Mouse (Mus musculus) cerebellum, adult 2 months (tissue): ENCODE data around the gene Epx. TPM values are rescaled to one million over a fixed set of nuclear protein-coding genes. Genes with fewer than 3 reads are reported as not detected.

Source experiments
- DNase-seq, 2 experiments: peaks; one replicate each; pipeline ENCODE4 v3.0.0; 2021
- H3K27ac ChIP-seq: fragments of 200-500 bp; 2 replicates; pipeline ENCODE4 v1.5.1; 2012; ENCODE audit warnings: low read length, control low read depth, inconsistent platforms; ENCODE audit not compliant: insufficient read depth
- H3K27me3 ChIP-seq: fragments of 200-500 bp; 2 replicates; pipeline ENCODE4 v1.6.1; 2012; ENCODE audit warnings: inconsistent platforms, mild to moderate bottlenecking, low read length, moderate library complexity; ENCODE audit not compliant: control insufficient read depth, insufficient read depth
- H3K4me1 ChIP-seq: fragments of 200-500 bp; 2 replicates; pipeline ENCODE4 v1.6.1; 2011; ENCODE audit warnings: low read length; ENCODE audit not compliant: control insufficient read depth, insufficient read depth
- H3K4me3 ChIP-seq: fragments of 200-500 bp; replicated peaks from 2 replicates; pipeline ENCODE3; 2011; ENCODE audit warnings: mild to moderate bottlenecking, low read depth, low read length, control low read depth; ENCODE audit not compliant: insufficient read depth
- CTCF ChIP-seq: fragments of 200-500 bp; IDR thresholded peaks from 2 replicates; pipeline ENCODE4 v1.5.1; 2011; ENCODE audit warnings: low read depth, mild to moderate bottlenecking, control low read depth, low read length, moderate library complexity, borderline replicate concordance; ENCODE audit not compliant: insufficient read depth
- POLR2A ChIP-seq: fragments of 200-500 bp; IDR thresholded peaks from 2 replicates; pipeline ENCODE4 v1.6.1; 2011; ENCODE audit warnings: low read length, control low read depth, borderline replicate concordance; ENCODE audit not compliant: insufficient read depth
- WGBS: fragments of 180-500 bp; shearing (Covaris S2); methylation state at CpG from one replicate; pipeline ENCODE4 v1.1.7; 2018; 5-methylcytosine and 5-hydroxymethylcytosine counted together
- polyA plus RNA-seq: library from polyadenylated mRNA; depleted of rRNA; stranded (reverse); fragments of >200 nt; gene quantifications from 2 replicates; pipeline ENCODE4 v1.2.3, GENCODE M21; 2012; rRNA removed

Epx gene
- polyA plus RNA-seq, 1 experiment = 3.0 TPM

- Histone ChIP-seq H3K4me1 (peaks cover 10% of the 10 kb centered on the region; the same call in 1 of the 2 replicates), H3K27me3 (no peaks in the 10 kb centered on the region), H3K27ac (peak overlapping the region; percentile 44; the same call in 1 of the 2 replicates), H3K4me3 (no peak overlapping the region)
- 43% methylated on average over 5 of the region's 5 CpGs for WGBS
- no peak for TF ChIP-seq POLR2A
- peak in 1 of 2 experiments; percentile 30 for DNase-seq
Measured at GRCm38 (mm10) chr11:87821502-87821901, 53.8 kb downstream of the Epx start.

GRCm38 (mm10) chr11:87817443-87817773 is 57.9 kb downstream of the Epx start:
- H3K4me3 ChIP-seq = peak overlapping the region; percentile 65
- no peaks in the 10 kb centered on the region for H3K27me3 ChIP-seq
- 29% methylated on average over 4 of the region's 4 CpGs for WGBS
- TF ChIP-seq POLR2A (no peak), CTCF (no peak)
- H3K27ac ChIP-seq = peak overlapping the region; percentile 49
- no peak for DNase-seq
- peaks cover 14% of the 10 kb centered on the region; the same call in 1 of the 2 replicates for H3K4me1 ChIP-seq

DNA sequence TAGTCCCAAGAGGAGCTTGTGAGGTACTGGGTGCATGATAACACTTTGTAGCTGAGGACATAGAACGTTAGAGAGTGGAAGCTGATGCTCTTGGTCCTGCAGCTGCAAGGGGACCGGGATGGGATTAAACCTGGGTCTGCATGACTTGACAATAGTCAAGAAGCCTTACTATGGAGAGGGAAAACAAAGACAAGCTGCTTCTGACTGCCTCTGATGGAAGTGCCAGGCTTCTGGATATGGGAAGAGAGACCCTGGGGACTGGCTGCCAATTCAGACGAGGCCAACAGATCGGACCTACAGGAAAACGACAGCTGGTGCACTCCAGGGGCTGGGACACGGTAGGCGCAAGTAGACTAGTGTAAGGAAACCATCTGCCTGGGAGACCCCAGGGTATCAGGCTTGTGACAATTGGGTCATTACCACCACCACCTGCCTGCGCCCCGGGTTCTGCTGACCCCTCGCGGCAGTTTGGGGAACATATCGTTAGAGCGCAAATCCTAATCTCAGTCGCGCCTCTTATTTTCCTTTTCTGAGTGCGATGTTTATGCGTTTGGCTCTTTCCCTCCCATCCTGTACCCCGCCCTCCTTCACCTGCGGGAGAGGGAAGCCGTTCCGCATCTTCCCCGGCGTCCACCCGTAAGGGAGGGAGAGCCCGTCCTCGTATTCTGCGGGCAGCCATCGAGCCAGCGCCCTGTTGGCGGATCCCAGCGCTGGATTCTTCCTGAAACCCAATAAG is 58.5 kb downstream of the Epx start:
- Histone ChIP-seq H3K27ac (peak overlapping the region; percentile 49), H3K4me1 (peaks cover 14% of the 10 kb centered on the region; the same call in 1 of the 2 replicates), H3K4me3 (peak overlapping the region; percentile 65), H3K27me3 (no peaks in the 10 kb centered on the region)
- TF ChIP-seq CTCF = peak; percentile 88
- no peak for TF ChIP-seq POLR2A
- peak; percentile 80 to 83 for DNase-seq
- 1% methylated on average over 31 of the region's 31 CpGs for WGBS

DNA sequence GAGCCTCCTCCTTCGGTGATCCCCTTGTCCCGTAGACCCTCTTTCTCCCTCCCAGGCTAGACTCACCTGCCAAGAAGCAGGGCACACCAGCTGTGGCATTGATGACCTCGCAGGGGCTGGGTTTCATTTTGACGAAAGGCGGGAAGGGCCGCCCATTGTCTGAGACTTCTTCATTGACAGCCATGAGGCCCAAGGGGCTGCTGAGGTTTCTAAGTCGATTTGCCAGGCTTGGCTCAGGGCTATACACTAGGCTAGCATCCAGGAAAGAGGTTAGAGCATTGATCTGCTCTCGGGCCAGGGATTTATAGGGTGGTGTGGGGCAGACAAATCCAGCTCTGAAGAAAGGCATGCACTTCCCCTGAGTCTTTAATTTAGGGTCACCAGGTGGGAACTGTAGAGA is 60.5 kb downstream of the Epx start:
- TF ChIP-seq POLR2A (no peak), CTCF (no peak)
- no peaks in the 10 kb centered on the region for H3K27me3 ChIP-seq
- no peak overlapping the region for H3K27ac ChIP-seq
- 59% methylated on average over 8 of the region's 8 CpGs for WGBS
- H3K4me1 ChIP-seq = peaks cover 14% of the 10 kb centered on the region; the same call in 1 of the 2 replicates
- DNase-seq = no peak
- no peak overlapping the region for H3K4me3 ChIP-seq

Other genes starting within 250 kb of the Epx start
- gene Rnf43, start 212.8 kb downstream of the Epx start, polyA plus RNA-seq = 2.2 and 2.6 TPM in 2 replicates
- 155 and 158 TPM in 2 replicates for gene Supt4a, start 138.0 kb downstream of the Epx start, polyA plus RNA-seq
- 198 TPM in 2 replicates for gene Tspoap1, start 115.0 kb downstream of the Epx start, polyA plus RNA-seq
- gene Mpo, start 82.0 kb downstream of the Epx start, polyA plus RNA-seq = 0.08 and 0.11 TPM in 2 replicates
- 4.5 and 6.5 TPM in 2 replicates for gene Lpo, start 47.2 kb downstream of the Epx start, polyA plus RNA-seq
- 11.7 and 11.8 TPM in 2 replicates for gene Mks1, start 22.3 kb downstream of the Epx start, polyA plus RNA-seq
- not detected in 2 replicates for gene Olfr462, start 16.7 kb upstream of the Epx start, polyA plus RNA-seq
- not detected in 2 replicates for gene Olfr463, start 21.9 kb upstream of the Epx start, polyA plus RNA-seq
- not detected in 2 replicates for gene Olfr464, start 45.4 kb upstream of the Epx start, polyA plus RNA-seq
- gene Dynll2, start 112.0 kb upstream of the Epx start, polyA plus RNA-seq = 453 and 497 TPM in 2 replicates
- gene Srsf1, start 171.8 kb upstream of the Epx start, polyA plus RNA-seq = 350 and 367 TPM in 2 replicates
- 29.6 and 30.2 TPM in 2 replicates for gene Vezf1, start 192.7 kb upstream of the Epx start, polyA plus RNA-seq
- gene Cuedc1, start 222.5 kb upstream of the Epx start, polyA plus RNA-seq = 41.6 and 42.0 TPM in 2 replicates